Mouse (Mus musculus) limb, embryonic 11.5 days (tissue): Measurements from ENCODE around the gene Ptprg. TPM values are rescaled to one million over a fixed set of nuclear protein-coding genes. Genes with fewer than 3 reads are reported as not detected.
A peak's percentile ranks its signal among the peaks of the same experiment; 100 is the strongest.

Source experiments
- ATAC-seq: fragments of 200-750 bp; cut with Nextera tagmentation; 2 replicates; pipeline ENCODE4 v1.8.0; 2017; ENCODE audit warnings: low read depth; ENCODE audit not compliant: insufficient number of reproducible peaks, low FRiP score, low TSS enrichment
- DNase-seq: peaks from one replicate; pipeline ENCODE4 v3.0.0-alpha.2; 2015; ENCODE audit warnings: low spot score
- H3K27ac ChIP-seq: fragments of 300-500 bp; sonication (generic); replicated peaks from 2 replicates; pipeline ENCODE4 v1.5.1; 2014; ENCODE audit warnings: low read depth, mild to moderate bottlenecking, low read length
- H3K27me3 ChIP-seq: fragments of 300-500 bp; sonication (generic); 2 replicates; pipeline ENCODE4 v1.6.1; 2014; ENCODE audit warnings: mild to moderate bottlenecking, low read length, mixed read lengths; ENCODE audit not compliant: control insufficient read depth, insufficient read depth
- H3K36me3 ChIP-seq: fragments of 300-500 bp; sonication (generic); 2 replicates; pipeline ENCODE4 v1.6.1; 2014; ENCODE audit warnings: mild to moderate bottlenecking, low read length, moderate library complexity, mixed read lengths; ENCODE audit not compliant: control insufficient read depth, insufficient read depth
- H3K4me1 ChIP-seq: fragments of 300-500 bp; sonication (generic); 2 replicates; pipeline ENCODE4 v1.6.1; 2014; ENCODE audit warnings: low read length, mixed read lengths; ENCODE audit not compliant: control insufficient read depth, insufficient read depth
- H3K4me2 ChIP-seq: fragments of 300-500 bp; sonication (generic); 2 replicates; pipeline ENCODE4 v1.6.1; 2014; ENCODE audit warnings: low read depth, mild to moderate bottlenecking, moderate library complexity; ENCODE audit not compliant: severe bottlenecking
- H3K4me3 ChIP-seq: fragments of 300-500 bp; sonication (generic); 2 replicates; pipeline ENCODE4 v1.5.1; 2014; ENCODE audit warnings: low read depth, low read length
- H3K9ac ChIP-seq: fragments of 300-500 bp; sonication (generic); 2 replicates; pipeline ENCODE4 v1.6.1; 2014; ENCODE audit warnings: mild to moderate bottlenecking, low read length
- H3K9me3 ChIP-seq: fragments of 300-500 bp; sonication (generic); 2 replicates; pipeline ENCODE4 v1.6.1; 2016; ENCODE audit warnings: low read length; ENCODE audit not compliant: control insufficient read depth
- WGBS: fragments of 180-500 bp; shearing (Covaris S2); extraction: QIAGEN DNeasy Blood & Tissue Kit; methylation state at CpG from one replicate; pipeline ENCODE4 v1.1.7; 2014; 5-methylcytosine and 5-hydroxymethylcytosine counted together
- polyA plus RNA-seq: library from polyadenylated mRNA; unstranded; fragments of >200 nt; fragmentation: Nextera tagmentation; extraction: Ambion mirVana; gene quantifications from 2 replicates; pipeline ENCODE4 v1.2.1, GENCODE M21; 2014

Ptprg gene
- polyA plus RNA-seq, 1 experiment from 2014 or later: 33.8 TPM

- peak; percentile 46 for DNase-seq
- no peaks in the 10 kb centered on the region for H3K27me3 ChIP-seq
Measured at GRCm38 (mm10) chr14:11683386-11684081, 130.2 kb downstream of the Ptprg start.

DNA sequence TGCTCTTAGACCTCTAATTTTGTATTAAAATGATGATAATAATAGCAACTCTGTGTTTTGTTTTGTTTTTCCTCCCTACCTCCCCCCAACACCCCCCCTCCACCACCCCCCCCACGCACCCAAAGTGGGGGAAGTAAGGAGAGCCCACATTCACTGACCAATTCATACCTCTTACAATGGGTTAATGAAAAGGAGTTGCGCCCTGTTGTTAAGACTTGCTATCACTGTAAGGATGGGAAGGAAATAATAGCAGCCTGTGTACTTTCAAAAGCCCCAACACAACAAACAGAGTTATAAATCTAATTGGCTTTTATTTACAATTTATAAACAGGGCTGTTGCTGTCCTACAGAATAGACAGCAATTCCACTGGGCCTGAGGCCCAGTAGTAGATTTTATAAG lies 130.8 kb downstream of the Ptprg start:
- H3K9ac ChIP-seq: no peak overlapping the region
- no peak overlapping the region for H3K4me3 ChIP-seq
- H3K4me2 ChIP-seq: no peak overlapping the region
- H3K4me1 ChIP-seq: peaks cover 25% of the 10 kb centered on the region
- no peaks in the 10 kb centered on the region for H3K36me3 ChIP-seq
- WGBS: 35% methylated on average over 2 of the region's 2 CpGs
- ATAC-seq (no peak), DNase-seq (no peak)
- no peaks in the 10 kb centered on the region for H3K9me3 ChIP-seq
- H3K27me3 ChIP-seq: no peaks in the 10 kb centered on the region
- peak overlapping the region; percentile 30; the same call in 1 of the 2 replicates for H3K27ac ChIP-seq

More at GRCm38 (mm10) chr14:11683386-11684081, 130.2 kb downstream of the Ptprg start:
- WGBS: 13% methylated on average over 10 of the region's 10 CpGs
- peaks cover 25% of the 10 kb centered on the region for H3K4me1 ChIP-seq
- H3K27ac ChIP-seq: 0 out of 2 replicates have a peak overlapping the region, but pooled peaks have one; percentile 30
- H3K9me3 ChIP-seq: no peaks in the 10 kb centered on the region
- H3K4me3 ChIP-seq: no peak overlapping the region
- no peaks in the 10 kb centered on the region for H3K36me3 ChIP-seq
- 0 out of 2 replicates have a peak overlapping the region, but pooled peaks have one; percentile 15 for H3K4me2 ChIP-seq
- ATAC-seq: no peak
- no peak overlapping the region for H3K9ac ChIP-seq

- WGBS: 83% methylated on average over 1 of the region's 1 CpGs
Measured at GRCm38 (mm10) chr14:11687541-11687940, 134.2 kb downstream of the Ptprg start.

GRCm38 (mm10) chr14:11688142-11688541 lies 134.8 kb downstream of the Ptprg start:
- Histone ChIP-seq H3K9me3 (no peaks in the 10 kb centered on the region), H3K9ac (no peak overlapping the region), H3K4me1 (peaks cover 12% of the 10 kb centered on the region), H3K27ac (no peak overlapping the region), H3K4me2 (no peak overlapping the region), H3K36me3 (no peaks in the 10 kb centered on the region), H3K4me3 (no peak overlapping the region), H3K27me3 (no peaks in the 10 kb centered on the region)
- ATAC-seq (no peak), DNase-seq (no peak)
- 69% methylated on average over 6 of the region's 6 CpGs for WGBS

More at GRCm38 (mm10) chr14:11687541-11687940, 134.2 kb downstream of the Ptprg start:
- Histone ChIP-seq H3K9ac (no peak overlapping the region), H3K9me3 (no peaks in the 10 kb centered on the region), H3K4me1 (peaks cover 17% of the 10 kb centered on the region), H3K4me2 (no peak overlapping the region), H3K27me3 (no peaks in the 10 kb centered on the region), H3K36me3 (no peaks in the 10 kb centered on the region), H3K27ac (no peak overlapping the region), H3K4me3 (no peak overlapping the region)
- DNase-seq: no peak
- no peak for ATAC-seq

- H3K27ac ChIP-seq: no peak overlapping the region
- H3K4me3 ChIP-seq: no peak overlapping the region
- 100% methylated on average over 1 of the region's 1 CpGs for WGBS
- H3K9ac ChIP-seq: no peak overlapping the region
- no peaks in the 10 kb centered on the region for H3K27me3 ChIP-seq
- ATAC-seq: no peak
- no peaks in the 10 kb centered on the region for H3K4me1 ChIP-seq
- no peaks in the 10 kb centered on the region for H3K36me3 ChIP-seq
- no peak for DNase-seq
- H3K9me3 ChIP-seq: no peaks in the 10 kb centered on the region
- H3K4me2 ChIP-seq: no peak overlapping the region
Measured at GRCm38 (mm10) chr14:11690066-11690465, 136.7 kb downstream of the Ptprg start.

GRCm38 (mm10) chr14:11691531-11691930 lies 138.2 kb downstream of the Ptprg start:
- no peaks in the 10 kb centered on the region for H3K9me3 ChIP-seq
- DNase-seq: no peak
- no peak overlapping the region for H3K27ac ChIP-seq
- no peaks in the 10 kb centered on the region for H3K36me3 ChIP-seq
- ATAC-seq: no peak
- 86% methylated on average over 3 of the region's 3 CpGs for WGBS
- no peak overlapping the region for H3K4me2 ChIP-seq
- no peak overlapping the region for H3K4me3 ChIP-seq
- H3K4me1 ChIP-seq: no peaks in the 10 kb centered on the region
- H3K27me3 ChIP-seq: no peaks in the 10 kb centered on the region
- no peak overlapping the region for H3K9ac ChIP-seq

- H3K27me3 ChIP-seq: no peaks in the 10 kb centered on the region
- peaks cover 16% of the 10 kb centered on the region for H3K4me1 ChIP-seq
- no peaks in the 10 kb centered on the region; the same call in 1 of the 2 replicates for H3K36me3 ChIP-seq
- 74% methylated on average over 4 of the region's 4 CpGs for WGBS
- H3K9me3 ChIP-seq: no peaks in the 10 kb centered on the region
- no peak overlapping the region for H3K4me2 ChIP-seq
- ATAC-seq (no peak), DNase-seq (no peak)
- no peak overlapping the region for H3K27ac ChIP-seq
- no peak overlapping the region for H3K4me3 ChIP-seq
- no peak overlapping the region for H3K9ac ChIP-seq
Measured at GRCm38 (mm10) chr14:11698880-11699279, 145.5 kb downstream of the Ptprg start.

DNA sequence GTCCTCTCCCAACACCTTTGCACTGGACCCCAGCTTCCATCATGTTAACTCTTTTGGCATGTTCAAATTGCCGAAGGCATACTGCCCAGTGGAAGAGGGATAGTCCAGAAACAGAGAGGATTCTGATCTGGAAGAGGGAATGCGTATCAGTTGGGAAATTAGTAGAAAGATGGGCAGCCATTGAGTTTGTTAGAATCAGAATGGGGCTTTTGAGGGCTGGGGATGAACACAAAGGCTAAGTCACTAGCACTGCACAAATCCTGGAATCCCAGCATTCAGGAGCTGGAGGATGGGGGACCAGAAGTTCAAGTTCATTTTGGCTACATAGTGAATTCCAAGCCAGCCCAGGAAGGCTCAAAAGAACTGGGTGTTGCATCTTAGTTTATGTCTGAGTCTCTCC lies 146.3 kb downstream of the Ptprg start:
- 87% methylated on average over 2 of the region's 2 CpGs for WGBS
- H3K4me1 ChIP-seq: peaks cover 16% of the 10 kb centered on the region
- no peak for DNase-seq

More for the DNA sequence above, 146.3 kb downstream of the Ptprg start:
- H3K36me3 ChIP-seq: no peaks in the 10 kb centered on the region; the same call in 1 of the 2 replicates
- no peak overlapping the region for H3K4me2 ChIP-seq
- ATAC-seq: no peak
- no peaks in the 10 kb centered on the region for H3K27me3 ChIP-seq
- H3K4me3 ChIP-seq: no peak overlapping the region
- no peak overlapping the region for H3K27ac ChIP-seq
- no peaks in the 10 kb centered on the region for H3K9me3 ChIP-seq
- no peak overlapping the region for H3K9ac ChIP-seq
